Mouse (Mus musculus) lung, postnatal 0 days (tissue): ENCODE results near the gene Lrig3.

Experiments
- CTCF ChIP-seq: IDR thresholded peaks from 2 replicates; pipeline ENCODE4 v1.5.1; 2016; ENCODE audit warnings: antibody characterized with exemption, mild to moderate bottlenecking
- EP300 ChIP-seq: IDR thresholded peaks from 2 replicates; pipeline ENCODE4 v1.6.1; 2016; ENCODE audit warnings: antibody characterized with exemption, mild to moderate bottlenecking, control low read depth

GRCm38 (mm10) chr10:126028574-126029440 is 62.8 kb downstream of the Lrig3 start:
- no peak for TF ChIP-seq CTCF
- TF ChIP-seq EP300, result no peak
